Mouse (Mus musculus) hindbrain, embryonic 10.5 days (tissue): ENCODE data around the gene Ptpdc1. TPM values are rescaled to one million over a fixed set of nuclear protein-coding genes. Genes with fewer than 3 reads are reported as not detected.
A peak's percentile ranks its signal among the peaks of the same experiment; 100 is the strongest.

ENCODE experiments used
- DNase-seq: peaks from one replicate; pipeline ENCODE4 v3.0.0-alpha.2; 2017; ENCODE audit warnings: low spot score
- H3K27ac ChIP-seq: fragments of 300-500 bp; sonication (generic); 2 replicates; pipeline ENCODE4 v1.5.1; 2016; ENCODE audit warnings: mild to moderate bottlenecking, moderate library complexity
- H3K27me3 ChIP-seq: fragments of 300-500 bp; sonication (generic); 2 replicates; pipeline ENCODE4 v1.6.1; 2016; ENCODE audit warnings: mild to moderate bottlenecking; ENCODE audit not compliant: poor library complexity, insufficient read depth, severe bottlenecking
- H3K36me3 ChIP-seq: fragments of 300-500 bp; sonication (generic); 2 replicates; pipeline ENCODE4 v1.6.1; 2016; ENCODE audit warnings: mild to moderate bottlenecking, moderate library complexity
- H3K4me1 ChIP-seq: fragments of 300-500 bp; sonication (generic); replicated peaks from 2 replicates; pipeline ENCODE4 v1.6.1; 2016; ENCODE audit warnings: mild to moderate bottlenecking
- H3K4me3 ChIP-seq: fragments of 300-500 bp; sonication (generic); 2 replicates; pipeline ENCODE4 v1.5.1; 2016; ENCODE audit warnings: mild to moderate bottlenecking, moderate library complexity
- H3K9me3 ChIP-seq: fragments of 300-500 bp; sonication (generic); 2 replicates; pipeline ENCODE4 v1.6.1; 2016; ENCODE audit warnings: mild to moderate bottlenecking, moderate library complexity
- WGBS: fragments of 180-500 bp; shearing (Covaris S2); methylation state at CpG from one replicate; pipeline ENCODE4 v1.1.7; 2016; 5-methylcytosine and 5-hydroxymethylcytosine counted together
- polyA plus RNA-seq: library from polyadenylated mRNA; unstranded; fragments of >200 nt; fragmentation: Nextera tagmentation; extraction: Ambion mirVana; gene quantifications from 2 replicates; pipeline ENCODE4 v1.2.1, GENCODE M21; 2016

The Ptpdc1 gene
- polyA plus RNA-seq = 7.6 and 9.6 TPM in 2 replicates

DNA sequence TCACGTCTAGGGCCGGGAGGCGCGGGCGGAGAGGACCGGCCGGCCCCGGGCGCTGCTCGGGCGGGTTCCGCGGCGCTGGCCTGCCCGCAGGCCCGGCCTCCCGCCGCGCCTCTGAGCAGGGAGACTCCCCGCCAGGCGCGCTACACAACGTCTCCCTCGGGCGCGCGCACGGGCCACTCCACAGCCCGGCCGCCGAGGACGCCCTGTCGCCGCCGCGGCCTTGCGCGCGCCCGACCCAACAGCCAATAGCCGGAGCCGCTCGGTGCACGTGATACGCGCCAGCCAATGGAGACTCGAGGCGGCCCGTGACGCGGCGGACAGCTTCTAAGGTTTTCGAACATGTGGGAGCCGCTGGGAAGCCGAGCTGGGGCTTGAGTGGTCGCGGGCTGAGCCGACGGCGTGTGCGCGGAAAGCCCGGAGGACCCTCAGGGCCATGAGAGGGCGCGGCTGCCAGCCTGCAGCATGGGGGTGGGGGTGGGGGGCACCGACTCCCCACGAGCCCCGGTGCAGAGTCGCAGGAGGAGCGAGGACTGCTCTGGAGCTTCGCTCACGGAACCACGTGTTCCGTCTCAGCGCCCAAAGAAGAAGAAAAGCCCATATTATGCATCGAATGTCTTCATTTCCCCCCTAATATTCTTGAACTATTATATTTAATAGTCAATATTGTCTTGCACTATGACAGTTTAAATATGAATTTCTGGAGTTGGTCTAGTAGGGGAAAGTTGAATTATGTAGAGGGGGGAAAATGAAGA lies at the start of gene Ptpdc1:
Ptpdc1 (minus strand) TSS at position 232 of the 752 bp plus-strand sequence.
- 3% methylated on average over 76 of the region's 76 CpGs for WGBS
- Histone ChIP-seq H3K27me3 (peaks cover 12% of the 10 kb centered on the region), H3K4me3 (peak within 1 kb of the TSS; percentile 73)

DNA sequence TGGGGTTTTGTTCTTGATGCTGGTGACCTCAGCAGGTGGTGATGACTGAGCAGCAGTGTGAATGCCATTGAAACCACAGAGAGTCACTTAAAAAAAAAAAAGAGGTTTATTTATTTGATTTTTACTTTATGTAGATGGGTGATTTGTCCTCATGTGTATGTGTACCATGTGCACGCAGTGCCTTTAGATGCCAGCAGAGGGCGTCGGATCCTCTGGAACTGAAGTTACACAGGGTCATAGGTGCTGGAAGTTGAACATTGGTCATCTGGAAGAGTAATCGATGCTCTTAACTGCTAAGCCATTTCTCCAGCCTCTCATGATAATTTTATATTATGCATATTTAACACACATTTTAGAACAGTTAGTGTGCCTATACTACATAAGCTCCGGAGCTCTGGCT lies 49.1 kb upstream of the Ptpdc1 start:
- Histone ChIP-seq H3K27me3 (peaks cover 86% of the 10 kb centered on the region), H3K4me1 (peaks cover 10% of the 10 kb centered on the region), H3K4me3 (no peak overlapping the region), H3K36me3 (no peaks in the 10 kb centered on the region), H3K9me3 (0 out of 2 replicates have a peak, but pooled peaks cover 4% of the 10 kb centered on the region), H3K27ac (no peak overlapping the region)
- no peak for DNase-seq
- 83% methylated on average over 5 of the region's 5 CpGs for WGBS

More for the DNA sequence above, at the start of gene Ptpdc1:
- peak within 1 kb of the TSS; percentile 93 for H3K27ac ChIP-seq
- peaks cover 15% of the 10 kb centered on the region; the same call in 1 of the 2 replicates for H3K4me1 ChIP-seq
- H3K9me3 ChIP-seq = no peaks in the 10 kb centered on the region
- peak; percentile 97 for DNase-seq
- no peaks in the 10 kb centered on the region for H3K36me3 ChIP-seq

DNA sequence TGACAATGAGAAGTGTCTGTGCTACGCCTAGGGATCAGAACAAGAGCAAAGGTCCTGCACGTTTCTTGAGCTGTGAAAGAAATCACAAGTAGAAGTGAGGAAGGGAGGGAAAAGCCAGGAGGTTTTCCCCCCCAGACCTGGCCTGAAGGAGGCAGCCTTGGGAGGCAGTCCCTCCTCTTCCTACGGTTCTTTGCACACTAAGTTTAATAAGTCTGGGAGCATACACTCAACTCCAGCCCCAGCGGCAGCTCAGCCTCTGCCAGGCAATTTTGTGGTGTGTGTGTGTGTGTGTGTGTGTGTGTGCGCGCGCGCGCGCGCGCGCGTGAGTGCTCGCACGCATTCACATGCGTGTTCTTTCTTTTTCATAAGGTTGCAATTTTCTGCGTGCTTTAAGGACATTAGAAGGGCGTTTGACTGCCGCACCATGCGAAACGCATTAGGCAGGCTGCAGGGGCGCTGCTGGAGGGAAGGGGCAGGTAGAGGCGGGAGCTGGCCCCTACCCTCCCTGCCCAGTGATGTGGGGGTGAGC lies 46.9 kb upstream of the Ptpdc1 start:
- H3K27ac ChIP-seq = no peak overlapping the region
- H3K27me3 ChIP-seq = peaks cover 95% of the 10 kb centered on the region
- 1% methylated on average over 24 of the region's 24 CpGs for WGBS
- DNase-seq = no peak
- H3K4me1 ChIP-seq = peaks cover 25% of the 10 kb centered on the region
- H3K36me3 ChIP-seq = no peaks in the 10 kb centered on the region
- H3K4me3 ChIP-seq = peak overlapping the region; percentile 27
- 0 out of 2 replicates have a peak, but pooled peaks cover 4% of the 10 kb centered on the region for H3K9me3 ChIP-seq

DNA sequence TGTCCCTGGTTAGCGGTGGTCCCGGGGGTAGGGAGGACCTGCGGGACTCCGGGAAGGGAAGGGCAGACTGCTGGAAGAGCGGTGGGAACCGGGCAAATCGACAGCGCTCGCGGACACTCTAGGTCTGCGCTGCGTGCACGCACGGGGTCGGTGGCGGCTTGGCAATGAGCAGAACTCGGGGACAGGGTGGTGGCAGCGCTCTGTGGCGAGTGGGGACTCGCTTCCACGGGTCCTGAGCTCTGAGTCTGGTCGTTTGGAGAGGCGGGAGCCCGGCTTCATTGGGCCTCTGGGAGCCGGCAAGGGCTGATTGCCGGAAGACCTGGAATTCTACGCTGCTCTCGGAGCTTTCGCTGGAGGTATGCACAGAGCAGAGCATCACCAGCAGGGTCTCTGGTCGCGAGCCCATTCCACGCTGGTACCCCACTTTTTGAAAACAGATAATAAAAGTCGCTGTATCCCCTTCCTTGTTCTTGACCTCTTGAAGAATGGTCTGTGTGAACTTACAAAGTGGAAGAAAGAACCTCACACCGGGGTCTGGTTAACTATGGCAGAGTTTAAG lies 43.6 kb upstream of the Ptpdc1 start:
- H3K27me3 ChIP-seq = peaks cover 100% of the 10 kb centered on the region
- WGBS = under 1% methylated on average over 34 of the region's 34 CpGs
- H3K9me3 ChIP-seq = no peaks in the 10 kb centered on the region
- no peaks in the 10 kb centered on the region for H3K36me3 ChIP-seq
- H3K27ac ChIP-seq = no peak overlapping the region
- DNase-seq = peak; percentile 58
- peak overlapping the region; percentile 32 for H3K4me3 ChIP-seq
- peaks cover 36% of the 10 kb centered on the region for H3K4me1 ChIP-seq

DNA sequence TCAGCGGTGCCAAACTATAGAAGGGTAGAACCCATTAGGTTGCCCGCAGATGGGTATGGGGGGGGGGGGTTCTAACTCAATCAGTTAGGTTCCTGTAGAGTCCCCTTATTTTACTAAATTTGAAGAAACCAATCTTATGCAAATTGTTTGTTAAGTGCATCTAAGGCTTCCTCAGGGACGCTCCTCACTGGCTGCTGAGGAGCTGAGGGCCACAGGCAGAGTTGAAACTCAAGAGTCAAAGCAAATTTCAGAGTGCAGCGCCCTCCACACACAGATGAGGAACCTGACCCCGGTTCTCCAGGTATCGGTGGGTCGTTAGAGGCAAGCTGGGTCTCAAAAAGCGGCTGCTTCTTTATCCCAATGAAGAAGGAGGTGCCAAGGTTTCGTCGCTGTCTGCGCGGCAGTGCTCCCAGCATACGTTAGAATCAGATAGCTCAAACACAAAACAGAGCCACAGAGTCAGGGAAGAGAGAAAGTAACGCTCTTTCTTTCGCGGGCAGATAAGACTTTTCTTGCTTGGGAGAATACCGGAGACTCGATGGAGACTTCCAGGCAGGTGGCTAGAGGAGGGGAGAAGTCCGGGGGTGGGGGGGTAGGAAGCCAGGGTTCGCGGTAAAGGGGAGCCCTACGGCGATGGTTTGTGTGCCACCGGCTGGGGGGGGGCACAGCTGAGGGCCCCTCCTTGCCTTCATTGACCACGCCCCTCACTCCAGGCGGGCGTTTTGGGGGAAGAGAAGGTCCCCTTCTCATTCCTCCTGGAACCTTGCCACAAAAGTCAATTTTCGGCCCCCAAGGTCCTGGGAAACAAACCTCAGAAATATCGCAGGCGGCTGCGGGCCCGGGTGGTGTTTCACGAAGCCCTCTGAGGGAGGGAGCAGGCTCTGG lies 42.9 kb upstream of the Ptpdc1 start:
- peaks cover 100% of the 10 kb centered on the region for H3K27me3 ChIP-seq
- no peak overlapping the region for H3K27ac ChIP-seq
- no peaks in the 10 kb centered on the region for H3K36me3 ChIP-seq
- peaks cover 43% of the 10 kb centered on the region for H3K4me1 ChIP-seq
- DNase-seq = peak; percentile 38
- H3K9me3 ChIP-seq = no peaks in the 10 kb centered on the region
- WGBS = under 1% methylated on average over 33 of the region's 33 CpGs
- peak overlapping the region; percentile 32 for H3K4me3 ChIP-seq

DNA sequence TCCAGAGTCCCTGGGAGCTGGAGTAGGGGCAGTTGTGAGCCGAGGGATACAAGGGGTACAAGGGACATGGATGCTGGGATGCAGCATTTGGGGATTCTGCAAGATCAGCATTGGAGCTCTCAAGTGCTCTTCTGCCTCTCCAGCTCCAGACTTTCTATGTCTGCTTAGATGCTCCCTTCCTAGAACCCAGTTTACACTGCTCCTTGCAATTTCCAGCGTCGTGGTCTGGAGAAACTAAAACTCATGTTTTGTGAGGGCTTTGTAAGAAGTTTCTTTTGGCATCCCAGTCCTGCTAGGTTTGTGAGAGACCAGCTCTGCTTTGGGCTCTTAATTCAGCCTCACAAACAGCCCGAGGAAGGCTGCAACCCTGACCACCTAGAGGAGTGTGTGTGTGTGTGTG lies 42.0 kb upstream of the Ptpdc1 start:
- DNase-seq = peak; percentile 29
- H3K4me1 ChIP-seq = peaks cover 46% of the 10 kb centered on the region
- 4% methylated on average over 4 of the region's 4 CpGs for WGBS
- H3K27ac ChIP-seq = no peak overlapping the region
- H3K9me3 ChIP-seq = no peaks in the 10 kb centered on the region
- no peak overlapping the region for H3K4me3 ChIP-seq
- H3K27me3 ChIP-seq = peaks cover 100% of the 10 kb centered on the region
- no peaks in the 10 kb centered on the region for H3K36me3 ChIP-seq

DNA sequence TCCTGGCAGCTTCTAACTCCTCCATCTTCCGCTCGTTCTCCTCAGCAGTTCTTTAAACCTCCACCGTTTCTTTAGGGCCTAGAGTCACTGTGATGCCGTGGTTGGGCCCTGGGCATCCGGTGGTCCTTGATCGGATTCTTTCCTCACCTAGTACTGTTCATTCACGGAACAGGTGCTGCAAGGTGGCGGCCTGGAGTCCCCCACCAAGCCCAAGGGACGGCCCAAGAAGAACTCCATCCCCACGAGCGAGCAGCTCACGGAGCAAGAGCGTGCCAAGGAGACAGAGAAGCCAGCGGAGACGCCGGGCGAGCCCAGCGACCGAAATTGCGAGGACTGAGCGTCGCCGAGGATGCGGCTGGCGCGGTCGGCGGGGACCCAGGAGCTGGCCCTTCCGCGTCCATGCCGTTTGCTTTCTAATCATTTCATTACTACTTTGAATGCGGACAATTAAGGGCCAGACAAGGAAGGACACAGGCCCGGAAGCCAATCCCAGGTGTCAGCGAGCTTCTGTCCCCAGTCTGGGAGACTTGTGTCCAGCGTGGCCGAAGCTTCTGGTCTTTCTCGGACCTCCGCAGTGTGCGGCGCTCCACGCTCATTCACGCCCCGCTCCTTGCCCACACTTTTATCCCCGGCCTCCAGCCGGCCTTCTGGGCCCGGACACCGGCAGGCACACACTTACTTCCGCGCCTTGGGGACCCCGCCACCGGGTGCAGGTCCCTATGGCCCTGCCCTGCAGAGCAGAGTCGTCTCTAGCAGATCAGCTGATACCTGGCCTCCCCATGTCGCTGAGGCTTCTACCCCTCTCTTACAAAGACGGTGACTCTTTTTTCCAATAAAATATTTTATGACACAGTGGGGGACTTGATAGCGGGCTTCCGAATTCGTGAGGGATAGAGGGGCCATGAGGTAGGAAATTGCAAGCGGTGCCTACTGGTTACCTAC lies 40.5 kb upstream of the Ptpdc1 start:
- Histone ChIP-seq H3K27me3 (peaks cover 100% of the 10 kb centered on the region), H3K9me3 (no peaks in the 10 kb centered on the region), H3K4me1 (peaks cover 46% of the 10 kb centered on the region), H3K27ac (no peak overlapping the region), H3K36me3 (no peaks in the 10 kb centered on the region), H3K4me3 (peak overlapping the region; percentile 1; the same call in 1 of the 2 replicates)
- peak; percentile 58 for DNase-seq
- 1% methylated on average over 58 of the region's 58 CpGs for WGBS

DNA sequence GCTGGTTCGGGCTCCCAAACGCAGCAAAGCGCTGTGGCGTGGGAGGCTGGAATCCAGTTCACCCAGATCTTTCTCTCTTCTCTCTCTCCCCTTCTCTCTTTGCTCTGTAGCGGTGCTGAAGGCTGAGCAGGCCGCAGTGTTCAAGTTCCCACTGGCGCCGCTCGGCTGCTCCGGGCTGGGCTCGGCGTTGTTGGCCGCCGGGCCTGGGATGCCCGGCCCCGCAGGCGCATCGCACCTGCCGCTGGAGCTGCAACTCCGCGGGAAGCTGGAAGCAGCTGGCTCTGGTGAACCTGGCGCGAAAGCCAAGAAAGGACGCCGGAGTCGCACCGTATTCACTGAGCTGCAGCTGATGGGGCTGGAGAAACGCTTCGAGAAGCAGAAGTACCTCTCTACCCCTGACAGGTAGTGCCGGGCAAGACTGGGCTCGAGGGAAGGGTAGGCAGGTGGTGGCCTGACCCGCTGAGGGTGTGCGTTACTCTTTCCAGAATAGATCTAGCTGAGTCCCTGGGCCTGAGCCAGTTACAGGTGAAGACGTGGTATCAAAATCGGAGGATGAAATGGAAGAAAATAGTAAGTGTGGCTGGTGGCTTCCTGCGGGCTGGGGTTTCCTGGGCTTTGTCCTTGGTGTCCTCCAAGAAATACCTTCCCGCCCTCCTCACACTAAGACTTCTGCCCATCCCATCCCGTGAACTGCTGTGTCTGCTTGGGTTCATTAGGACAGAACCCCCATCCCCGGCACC lies 39.6 kb upstream of the Ptpdc1 start:
- Histone ChIP-seq H3K36me3 (no peaks in the 10 kb centered on the region), H3K4me3 (peak overlapping the region; percentile 22), H3K27ac (no peak overlapping the region), H3K9me3 (no peaks in the 10 kb centered on the region), H3K27me3 (peaks cover 100% of the 10 kb centered on the region), H3K4me1 (peaks cover 46% of the 10 kb centered on the region)
- 1% methylated on average over 39 of the region's 39 CpGs for WGBS
- DNase-seq = peak; percentile 55

DNA sequence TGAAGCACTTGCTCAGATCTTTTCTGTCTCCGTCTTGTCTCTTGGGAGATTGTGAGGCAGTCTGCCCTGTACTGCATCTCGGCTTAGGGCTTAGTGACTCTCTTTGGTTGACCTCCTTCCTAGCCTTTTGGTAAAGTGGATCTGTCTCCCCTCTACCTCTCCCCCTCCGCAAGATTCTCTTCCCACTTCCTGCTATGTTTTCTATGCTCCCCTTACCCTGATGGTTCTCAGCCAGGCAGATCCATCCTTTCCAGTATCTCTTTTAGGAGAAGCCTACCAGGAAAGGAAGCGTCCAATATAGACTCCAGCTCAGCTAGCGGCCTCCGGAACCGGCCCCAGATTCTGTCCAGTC lies 38.5 kb upstream of the Ptpdc1 start:
- Histone ChIP-seq H3K9me3 (no peaks in the 10 kb centered on the region), H3K27ac (no peak overlapping the region), H3K27me3 (peaks cover 100% of the 10 kb centered on the region), H3K4me3 (peak overlapping the region; percentile 55), H3K36me3 (no peaks in the 10 kb centered on the region), H3K4me1 (peaks cover 43% of the 10 kb centered on the region)
- WGBS = 2% methylated on average over 7 of the region's 7 CpGs
- DNase-seq = peak; percentile 50

DNA sequence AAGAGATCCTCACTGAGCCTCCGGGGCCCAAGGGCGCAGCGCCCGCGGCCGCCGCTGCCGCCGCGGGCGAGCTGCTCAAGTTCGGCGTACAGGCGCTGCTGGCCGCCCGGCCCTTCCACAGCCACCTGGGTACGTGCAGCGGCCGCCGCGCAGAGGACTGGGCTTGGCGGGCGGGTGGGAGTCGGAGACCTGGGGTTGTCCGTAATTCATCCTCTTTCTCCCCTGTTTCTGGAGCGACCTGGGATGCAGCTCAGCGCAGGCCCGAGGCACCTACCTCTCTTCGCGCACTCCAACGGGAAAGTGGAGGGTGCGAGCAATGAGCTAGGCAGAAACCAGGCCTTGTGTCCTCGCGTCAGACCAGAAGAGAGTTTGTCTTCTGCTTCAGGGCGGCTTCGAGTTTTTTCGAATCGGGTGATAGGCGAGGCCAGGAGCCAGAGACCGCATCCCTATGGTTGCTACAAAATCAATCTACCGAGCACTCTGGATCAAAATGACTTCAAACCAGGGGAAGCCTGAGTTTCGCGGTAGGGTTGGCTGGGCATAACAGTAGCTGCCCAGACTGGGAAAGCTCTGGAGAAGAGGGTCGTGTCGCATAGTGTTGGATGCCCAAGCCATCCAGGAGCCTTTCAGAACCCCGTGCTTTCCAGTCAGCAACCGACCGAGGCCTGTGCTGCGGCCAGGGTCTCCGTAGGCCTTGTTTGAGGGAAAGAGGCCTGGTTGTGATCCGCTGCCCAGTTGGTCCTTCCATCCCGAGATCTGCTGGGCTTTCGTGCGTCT lies 37.9 kb upstream of the Ptpdc1 start:
- H3K27me3 ChIP-seq = peaks cover 100% of the 10 kb centered on the region
- peak overlapping the region; percentile 29; the same call in 1 of the 2 replicates for H3K27ac ChIP-seq
- under 1% methylated on average over 54 of the region's 54 CpGs for WGBS
- DNase-seq = peak; percentile 68
- peak overlapping the region; percentile 55 for H3K4me3 ChIP-seq
- no peaks in the 10 kb centered on the region for H3K36me3 ChIP-seq
- peaks cover 40% of the 10 kb centered on the region for H3K4me1 ChIP-seq
- H3K9me3 ChIP-seq = no peaks in the 10 kb centered on the region
